Mouse (Mus musculus) gastrocnemius, postnatal 4 days (tissue): Measurements from ENCODE around the gene Cgnl1. TPM values are rescaled to one million over a fixed set of nuclear protein-coding genes. Genes with fewer than 3 reads are reported as not detected.

Experiments
- DNase-seq, 2 experiments: peaks; one replicate each; pipeline ENCODE4 v3.0.0; 2021 to 2022; ENCODE audit warnings: low spot score in 2 of 2, mixed read lengths in 2 of 2
- total RNA-seq, 2 experiments: library from RNA; stranded (reverse); gene quantifications; 2 replicates each; pipeline ENCODE4 v1.2.3; 2021

Gene Cgnl1
- total RNA-seq, 2 experiments from 2014 or later, result 21.6 to 22.0 TPM

DNA sequence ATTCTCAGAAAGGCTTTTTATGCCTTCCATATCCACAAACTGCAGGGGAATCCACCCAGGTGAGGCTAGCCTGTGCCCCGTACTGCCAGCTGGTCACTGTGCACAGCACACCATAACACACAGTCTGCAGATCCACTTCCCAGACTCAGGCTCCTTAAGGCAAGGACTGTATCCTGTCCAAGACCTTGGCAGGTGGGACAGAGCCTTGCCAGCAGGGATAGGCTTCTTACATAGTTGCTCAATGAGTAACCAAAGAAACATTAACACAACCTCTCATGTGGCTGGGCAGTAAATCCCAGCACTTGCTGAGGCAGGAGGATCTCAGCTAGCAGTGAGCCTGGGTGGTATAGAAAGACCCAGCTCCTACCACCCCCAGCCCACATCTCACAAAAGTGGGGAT, 3.3 kb downstream of the Cgnl1 start:
- no peak for DNase-seq

- no peak for DNase-seq
Observed at GRCm38 (mm10) chr9:71766902-71767301, 4.5 kb downstream of the Cgnl1 start.

DNA sequence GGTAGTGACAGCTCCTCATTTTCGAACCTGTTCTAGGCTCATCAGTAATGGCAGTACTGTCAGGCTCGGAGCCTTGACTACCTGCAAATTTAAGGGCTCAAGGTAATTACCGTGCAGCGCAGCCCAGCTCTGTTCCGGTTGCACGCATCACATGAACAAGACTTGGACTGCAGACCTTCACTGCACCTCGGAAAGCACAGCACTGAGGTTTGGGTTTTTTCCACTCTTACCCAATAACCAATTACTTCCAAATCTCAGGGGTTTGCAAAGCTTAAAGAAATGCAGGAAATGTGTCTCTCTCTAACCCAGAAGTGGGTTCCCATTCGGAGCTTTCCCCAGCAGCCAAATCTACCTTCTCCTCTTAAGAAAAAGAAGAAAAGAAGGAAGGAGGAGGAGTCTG, 5.1 kb downstream of the Cgnl1 start:
- no peak for DNase-seq

DNA sequence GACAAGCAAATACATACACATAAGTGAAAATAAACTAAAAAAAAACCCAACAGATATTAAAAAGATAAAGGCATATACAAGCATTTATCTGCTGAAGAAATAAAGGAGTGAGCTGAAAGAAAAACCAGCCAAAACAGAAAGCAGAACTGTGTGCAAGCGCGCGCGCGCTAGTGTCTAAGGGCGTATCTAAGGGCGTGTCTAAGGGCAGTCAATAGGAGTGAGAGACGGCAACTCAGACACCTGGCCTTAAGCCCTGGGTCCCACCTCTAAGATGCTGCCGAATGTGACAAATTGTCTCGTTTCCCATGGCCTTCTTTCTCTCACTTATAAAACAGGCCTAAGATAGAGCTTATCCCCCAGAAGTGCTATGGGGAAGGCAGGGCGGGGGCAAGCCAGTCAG, 6.9 kb downstream of the Cgnl1 start:
- DNase-seq, result no peak

DNA sequence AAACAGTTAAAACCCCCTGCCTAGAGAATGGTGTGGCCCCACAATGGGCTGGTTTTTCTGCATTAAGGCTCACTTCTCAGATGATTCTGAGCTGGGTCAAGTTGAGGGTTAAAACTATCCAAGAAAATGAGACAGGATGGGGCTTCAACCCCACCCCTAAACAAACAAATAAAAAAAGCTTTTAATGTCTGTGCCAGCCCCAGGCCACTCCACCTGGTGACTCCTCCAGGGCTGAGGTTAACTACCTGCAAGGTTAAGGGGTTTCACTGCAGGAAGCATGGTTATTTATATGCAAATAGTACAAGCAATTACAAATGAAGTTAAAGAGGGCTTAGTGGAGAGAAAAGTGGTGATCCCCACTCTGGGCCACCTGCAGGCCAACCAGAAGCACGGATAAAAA, 8.1 kb downstream of the Cgnl1 start:
- DNase-seq, result no peak

- no peak for DNase-seq
Observed at GRCm38 (mm10) chr9:71761663-71762062, 9.7 kb downstream of the Cgnl1 start.

DNA sequence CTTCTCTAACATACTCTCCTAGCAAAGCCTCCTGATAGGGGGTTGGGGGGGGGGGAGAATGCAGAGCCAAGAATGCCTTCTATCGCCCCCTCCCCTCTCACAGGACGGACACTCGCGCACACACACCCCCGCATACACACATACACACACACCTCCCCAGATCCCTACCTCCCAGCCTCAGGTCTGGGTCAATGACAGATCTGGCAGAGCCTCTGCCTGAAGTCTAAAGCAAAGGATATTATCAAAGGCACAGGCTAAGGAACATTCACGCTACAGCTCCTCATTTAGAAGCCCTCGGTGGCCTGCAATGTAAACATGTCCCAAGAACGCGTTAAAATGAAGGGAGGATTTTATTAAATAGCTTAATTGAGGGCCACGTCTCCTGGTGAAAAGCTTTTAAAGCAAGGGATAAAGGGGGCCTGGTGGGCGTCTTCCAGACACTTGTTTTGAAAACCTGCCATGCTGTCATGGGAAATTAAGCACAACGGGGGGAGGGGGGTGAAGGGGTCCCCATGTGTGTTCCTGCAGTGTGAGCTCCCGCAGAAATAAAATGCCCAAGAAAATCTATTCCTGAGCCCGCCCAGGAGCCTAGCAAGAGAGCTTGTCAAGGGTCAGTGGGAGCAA, 10.8 kb downstream of the Cgnl1 start:
- DNase-seq, result no peak

DNA sequence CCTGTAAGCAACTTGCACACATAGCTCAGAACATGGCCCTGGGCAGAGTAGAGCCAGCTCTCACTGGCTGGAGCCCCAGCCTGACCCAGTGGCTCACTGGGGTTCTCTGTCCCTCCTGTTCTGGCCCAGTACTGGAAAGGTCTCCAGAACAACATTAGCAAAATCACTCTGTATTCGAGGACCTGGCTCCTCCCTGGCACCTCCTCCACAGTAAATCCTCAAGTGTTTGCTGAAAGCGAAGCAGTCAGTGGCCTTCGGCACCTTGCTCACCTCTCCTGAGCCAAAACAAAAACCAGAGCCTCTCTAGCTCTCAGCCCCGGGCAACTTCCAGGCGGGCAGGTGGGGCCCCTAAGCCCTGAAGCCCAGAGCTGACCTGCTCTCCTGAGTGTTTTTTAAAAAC, 11.5 kb downstream of the Cgnl1 start:
- DNase-seq, result no peak

- DNase-seq, result no peak
Observed at GRCm38 (mm10) chr9:71757386-71757785, 14.0 kb downstream of the Cgnl1 start.

DNA sequence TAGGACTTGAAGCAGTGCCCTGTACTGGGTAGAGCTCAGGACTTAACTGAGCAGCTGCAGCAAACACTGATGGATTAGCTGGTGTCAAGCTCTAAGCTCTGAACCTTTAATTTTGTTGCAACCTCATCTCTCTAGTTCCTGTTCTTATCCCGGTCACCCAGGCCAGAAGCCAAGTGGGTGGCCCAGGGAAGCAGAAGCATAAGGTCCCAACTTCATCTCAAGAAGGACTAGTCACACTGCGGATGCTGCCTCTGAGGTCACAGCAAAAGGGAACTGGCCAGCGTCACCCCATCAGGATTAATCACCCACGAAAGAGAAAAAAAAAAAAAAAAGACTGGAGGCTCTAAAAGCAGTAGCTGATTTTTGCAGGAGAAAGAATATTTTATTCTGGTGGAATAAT, 14.5 kb downstream of the Cgnl1 start:
- DNase-seq, result no peak

- DNase-seq, result no peak
Observed at GRCm38 (mm10) chr9:71753981-71754380, 17.4 kb downstream of the Cgnl1 start.

DNA sequence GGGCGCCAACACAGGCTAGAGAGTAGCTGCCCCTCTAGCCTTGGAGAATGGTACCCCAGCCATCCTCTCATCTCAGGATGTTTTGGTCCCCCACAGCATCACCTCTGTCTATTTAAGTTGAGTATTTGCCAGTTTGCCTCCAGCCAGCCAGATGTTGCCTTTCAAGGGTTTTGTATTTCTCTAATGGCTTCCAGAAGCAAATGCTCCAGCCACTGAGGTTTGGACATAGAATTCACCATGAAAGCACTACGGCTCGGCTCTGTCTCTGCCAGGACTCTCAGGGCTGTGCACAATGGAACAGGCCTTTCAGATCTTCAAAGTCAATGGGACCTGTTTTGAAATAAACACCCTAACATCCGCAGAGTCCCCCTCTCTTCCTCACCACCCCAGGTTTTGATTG, 17.9 kb downstream of the Cgnl1 start:
- DNase-seq, result no peak

- DNase-seq, result no peak
Observed at GRCm38 (mm10) chr9:71753117-71753516, 18.3 kb downstream of the Cgnl1 start.

- DNase-seq, result no peak
Observed at GRCm38 (mm10) chr9:71750015-71750672, 21.3 kb downstream of the Cgnl1 start.

DNA sequence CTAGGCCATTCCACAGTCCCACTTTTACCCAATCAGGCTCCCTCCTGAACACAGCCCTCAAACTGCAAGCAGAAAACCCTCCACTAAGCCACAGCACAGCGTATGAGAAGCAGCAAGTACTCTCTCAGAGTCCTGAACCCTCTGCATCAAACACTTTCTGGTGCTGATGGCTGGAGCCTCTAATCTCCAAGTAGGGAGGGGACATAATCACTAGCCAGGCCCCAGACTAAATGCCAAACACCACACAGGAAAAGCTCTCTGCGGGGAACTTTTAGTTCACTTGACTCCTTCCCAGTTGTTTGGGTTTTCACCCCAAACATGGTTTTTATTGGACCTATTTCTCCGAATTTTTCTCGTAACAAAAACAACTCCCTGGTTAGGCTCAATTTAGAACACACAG, 25.0 kb downstream of the Cgnl1 start:
- no peak for DNase-seq

DNA sequence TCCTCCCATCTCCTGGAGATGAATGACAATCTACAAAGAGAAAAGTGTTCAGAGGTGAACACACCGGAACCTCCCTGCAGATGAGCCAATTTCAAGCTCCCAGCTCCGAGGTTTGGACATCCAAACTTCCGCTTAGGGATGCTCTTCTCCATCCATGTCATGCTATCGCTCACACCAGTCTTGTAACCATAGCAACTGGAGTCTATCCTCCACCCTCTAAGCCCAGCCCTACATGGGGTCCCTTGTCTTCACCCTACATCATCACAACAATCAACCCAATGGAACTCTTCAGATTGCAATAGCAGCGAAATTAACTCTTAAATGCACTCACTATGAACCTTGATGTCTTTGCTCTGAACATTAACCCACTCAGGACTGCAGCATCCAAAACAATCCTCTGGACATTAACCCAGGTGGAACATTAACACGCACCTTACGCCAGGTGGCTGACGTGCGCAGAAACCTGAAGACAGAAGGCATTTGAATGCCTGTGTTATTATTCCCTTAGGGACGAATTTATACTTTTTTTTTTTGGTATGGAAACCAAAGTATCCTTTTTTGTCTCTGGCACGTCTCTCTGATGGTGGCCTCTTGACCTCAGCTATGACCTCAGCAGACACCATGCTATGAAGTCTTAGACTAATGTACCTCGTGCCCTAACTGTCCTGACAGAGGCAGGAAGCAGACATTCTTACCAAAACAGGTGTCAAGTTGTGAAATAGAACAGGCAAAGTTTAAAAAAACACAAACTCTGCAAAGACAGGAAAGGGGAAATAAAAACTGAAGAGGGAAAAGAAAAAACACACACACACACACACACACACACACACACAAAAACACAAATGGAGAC, 33.1 kb downstream of the Cgnl1 start:
- DNase-seq, result no peak

GRCm38 (mm10) chr9:71737257-71738023, 34.0 kb downstream of the Cgnl1 start:
- DNase-seq, result no peak

- DNase-seq, result no peak
Observed at GRCm38 (mm10) chr9:71735886-71736285, 35.5 kb downstream of the Cgnl1 start.

DNA sequence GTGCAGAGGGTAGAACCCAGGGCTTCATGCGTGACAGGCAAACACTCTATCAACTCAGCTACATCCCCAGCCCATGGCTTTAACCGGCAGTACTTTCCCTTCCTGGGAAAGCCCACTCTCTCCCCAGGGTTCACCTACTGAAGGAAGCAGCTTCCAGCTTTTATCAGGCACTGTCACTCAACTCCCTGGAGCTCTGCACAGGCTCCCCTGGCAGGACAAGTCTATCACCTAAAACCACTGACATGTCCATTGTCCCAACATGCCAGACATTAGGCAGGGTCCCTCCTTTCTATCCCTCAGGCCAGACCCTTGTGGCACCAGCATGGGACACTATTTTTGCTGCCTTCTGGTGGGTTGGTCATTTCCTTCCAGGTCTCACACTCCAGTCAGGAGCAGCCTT, 37.8 kb downstream of the Cgnl1 start:
- DNase-seq, result no peak

DNA sequence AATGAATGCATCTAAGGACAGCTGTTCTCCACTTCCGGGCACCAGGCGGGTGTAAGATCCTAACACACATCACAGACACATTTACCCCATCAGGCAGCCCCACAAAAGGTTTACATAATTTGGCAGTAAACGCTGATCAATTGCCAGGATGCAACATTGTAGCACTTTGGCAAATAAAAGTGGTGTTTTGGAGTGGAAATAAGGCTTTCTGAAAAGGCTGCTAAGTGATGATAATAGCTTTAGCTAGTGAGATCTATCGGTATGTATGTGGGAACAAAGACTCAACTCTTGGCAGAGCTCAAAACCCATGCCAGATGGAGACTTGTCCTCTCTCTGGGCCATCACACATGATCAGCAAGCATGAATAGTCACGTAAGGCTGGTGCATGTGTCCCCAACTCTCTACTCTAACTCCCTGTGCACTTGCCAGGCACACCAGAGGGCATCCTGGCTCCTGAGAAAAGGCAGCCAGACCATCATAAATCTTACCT, 42.5 kb downstream of the Cgnl1 start:
- no peak for DNase-seq

DNA sequence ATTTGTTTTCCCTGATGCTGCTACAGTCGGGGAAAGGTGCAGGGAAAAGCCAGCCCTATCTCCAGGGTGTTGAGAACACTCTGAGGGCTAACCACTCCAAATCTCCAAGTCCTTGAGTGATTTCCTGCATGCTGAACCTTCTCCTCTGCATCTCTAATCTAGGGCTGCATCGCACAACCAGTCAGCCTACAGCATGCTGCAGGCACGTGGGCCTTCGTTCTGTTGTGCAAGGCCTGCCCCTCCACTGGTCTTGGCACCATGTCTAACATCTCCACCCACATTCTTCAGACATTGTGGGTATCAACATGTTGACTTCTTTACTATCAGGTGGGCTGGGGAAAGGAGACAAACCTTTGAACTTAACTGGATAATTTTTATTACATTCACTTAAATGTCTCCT, 44.2 kb downstream of the Cgnl1 start:
- no peak for DNase-seq
